Mouse (Mus musculus): ENCODE measurements around the gene Olfr15.

Olfr15 gene

GRCm38 (mm10) chr16:3872216-3873047 lies 41.8 kb downstream of the Olfr15 start, which contains the start of gene Naa60:
Gene Naa60 (plus strand): TSS chr16:3872375.
- DNase-seq (ENCODE audit: low spot score in 2 of 2), result peak; percentile 85 to 86

GRCm38 (mm10) chr16:3876346-3876745 lies 45.7 kb downstream of the Olfr15 start:
- DNase-seq (ENCODE audit: low spot score in 2 of 2), result no peak

GRCm38 (mm10) chr16:3884201-3885064 lies 53.8 kb downstream of the Olfr15 start, which contains the start of the genes Zfp597 and Gm20695:
Gene Zfp597 (minus strand): TSS chr16:3884561.
Gene Gm20695 (plus strand): TSS chr16:3884648.
- peak; percentile 93 to 94 for DNase-seq (ENCODE audit: low spot score in 2 of 2)

- DNase-seq (ENCODE audit: low spot score in 2 of 2), result no peak
These were observed 54.5 kb downstream of the Olfr15 start for GRCm38 (mm10) chr16:3885065-3885670.

GRCm38 (mm10) chr16:3891621-3892295 lies 61.1 kb downstream of the Olfr15 start:
- DNase-seq (ENCODE audit: low spot score in 2 of 2), result no peak

- no peak for DNase-seq (ENCODE audit: low spot score in 2 of 2)
These were observed 63.1 kb downstream of the Olfr15 start for GRCm38 (mm10) chr16:3893739-3894138.
